19 mouse cellular contexts compared by ENCODE assay signal in the genomic region with DNA sequence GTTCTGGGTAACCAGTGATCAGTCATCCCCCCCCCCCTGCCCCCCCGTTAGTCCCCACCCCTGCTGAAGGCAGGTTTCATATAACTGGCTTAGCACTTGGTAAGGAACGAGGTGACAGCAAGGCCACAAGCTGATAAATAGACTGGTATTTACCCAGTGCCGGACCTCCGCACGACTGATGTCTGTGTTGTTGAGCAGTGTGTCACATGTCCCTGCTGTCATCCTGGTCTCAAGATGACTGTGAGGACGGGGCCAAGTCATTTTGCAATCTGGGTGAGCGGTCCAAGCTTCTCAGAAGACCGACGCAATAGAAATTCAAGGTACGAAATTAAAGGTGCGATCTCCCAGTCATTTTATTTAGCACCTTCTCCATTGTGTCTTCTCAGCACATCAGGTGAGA.
DNase-seq lines count a peak whose midpoint lies in the region; ATAC-seq and TF ChIP-seq lines count a peak whose summit lies in the region.
"Had no signal": no experiment of that assay in that cellular context is flagged by ENCODE, and none has a peak within 500 bp of the region (broad histone marks: within the 10 kb centered on the region; RNA-seq: fewer than 3 reads in every experiment).

No protein-coding gene starts in this region.

- WGBS in heart, embryonic 14.5 days, result 41% methylated on average over 11 of the region's 11 CpGs
- WGBS in heart, embryonic 12.5 days, result 61% methylated on average over 11 of the region's 11 CpGs
- WGBS in heart, postnatal 0 days, result 48% methylated on average over 11 of the region's 11 CpGs

- H3K4me3 ChIP-seq in heart, embryonic 14.5 days (ENCODE audit: control insufficient read depth in 1 of 2, insufficient read depth in 1 of 2, low read depth in 1 of 2, low read length in 2 of 2), result no peak overlapping the region
- no peak overlapping the region for H3K4me3 ChIP-seq in heart, embryonic 12.5 days
- H3K4me3 ChIP-seq in heart, postnatal 0 days (ENCODE audit: low read depth, low read length), result no peak overlapping the region
- H3K4me3 ChIP-seq: forebrain, embryonic 15.5 days; intestine, embryonic 15.5 days; myocyte had no signal

- TF ChIP-seq EP300 in heart, postnatal 0 days (IDR thresholded peaks at IDR 0.05; ENCODE audit: low read depth), result no peak

- H3K27ac ChIP-seq in heart, embryonic 14.5 days (replicated peaks in 1 of 2; ENCODE audit: control insufficient read depth in 1 of 2, insufficient read depth in 1 of 2, low read depth in 2 of 2, low read length in 2 of 2), result peak overlapping the region; percentile 15 to 54; a peak in 3 of 4 replicates
- no peak overlapping the region for H3K27ac ChIP-seq in heart, embryonic 12.5 days (ENCODE audit: poor library complexity, severe bottlenecking)
- H3K27ac ChIP-seq in heart, postnatal 0 days (ENCODE audit: low read depth), result no peak overlapping the region
- H3K27ac ChIP-seq: forebrain, embryonic 15.5 days; intestine, embryonic 15.5 days had no signal

- H3K4me2 ChIP-seq in heart, embryonic 14.5 days (ENCODE audit: low read length), result peak overlapping the region; percentile 48
- H3K4me2 ChIP-seq in heart, embryonic 12.5 days, result no peak overlapping the region
- H3K4me2 ChIP-seq in heart, postnatal 0 days (ENCODE audit: low read depth, low read length), result peak overlapping the region; percentile 37
- H3K4me2 ChIP-seq: forebrain, embryonic 15.5 days; intestine, embryonic 15.5 days had no signal

- H3K9me3 ChIP-seq in heart, embryonic 14.5 days (ENCODE audit: control insufficient read depth, low read length), result no peaks in the 10 kb centered on the region
- peaks cover 4% of the 10 kb centered on the region; the same call in 1 of the 2 replicates for H3K9me3 ChIP-seq in heart, embryonic 12.5 days (replicated peaks)
- no peaks in the 10 kb centered on the region for H3K9me3 ChIP-seq in heart, postnatal 0 days (replicated peaks; ENCODE audit: control insufficient read depth, low read length)
- H3K9me3 ChIP-seq: forebrain, embryonic 15.5 days; intestine, embryonic 15.5 days had no signal

- no peak for TF ChIP-seq CTCF in heart, postnatal 0 days (IDR thresholded peaks at IDR 0.05; ENCODE audit: low read depth)

- H3K9ac ChIP-seq in heart, embryonic 14.5 days (ENCODE audit: low read length), result no peak overlapping the region
- no peak overlapping the region for H3K9ac ChIP-seq in heart, embryonic 12.5 days
- no peak overlapping the region for H3K9ac ChIP-seq in heart, postnatal 0 days (replicated peaks; ENCODE audit: low read depth, low read length)
- H3K9ac ChIP-seq: forebrain, embryonic 15.5 days; intestine, embryonic 15.5 days had no signal

- H3K36me3 ChIP-seq in heart, embryonic 14.5 days (ENCODE audit: control insufficient read depth, insufficient read depth, low read length), result no peaks in the 10 kb centered on the region
- no peaks in the 10 kb centered on the region for H3K36me3 ChIP-seq in heart, embryonic 12.5 days
- H3K36me3 ChIP-seq in heart, postnatal 0 days (replicated peaks; ENCODE audit: control insufficient read depth, insufficient read depth, low read length), result no peaks in the 10 kb centered on the region
- H3K36me3 ChIP-seq: forebrain, embryonic 15.5 days; intestine, embryonic 15.5 days had no signal

- DNase-seq in adrenal gland, adult 8-10 months, result peak; percentile 23
- no peak for DNase-seq in adrenal gland, postnatal 4 days (ENCODE audit: low spot score in 2 of 2)
- no peak for DNase-seq in heart, postnatal 0 days (ENCODE audit: low spot score)
- DNase-seq in right cerebral cortex, postnatal 36 days (ENCODE audit: low spot score in 2 of 2), result no peak
- DNase-seq: cerebellum, adult 2 months; kidney, postnatal 4 days; liver; lung, adult 2 months; midbrain, embryonic 14.5 days; retina, postnatal 1 day; thymus, postnatal 36 days had no signal

- peaks cover 30 to 39% of the 10 kb centered on the region in 2 experiments for H3K4me1 ChIP-seq in heart, embryonic 14.5 days (ENCODE audit: control insufficient read depth in 2 of 2, insufficient read depth in 2 of 2, low read length in 2 of 2)
- peaks cover 35% of the 10 kb centered on the region for H3K4me1 ChIP-seq in heart, embryonic 12.5 days (replicated peaks)
- peaks cover 21% of the 10 kb centered on the region for H3K4me1 ChIP-seq in heart, postnatal 0 days (ENCODE audit: control insufficient read depth, insufficient read depth)

- H3K27me3 ChIP-seq in heart, embryonic 14.5 days (ENCODE audit: control insufficient read depth, insufficient read depth, low read length), result no peaks in the 10 kb centered on the region
- H3K27me3 ChIP-seq in heart, embryonic 12.5 days (replicated peaks), result no peaks in the 10 kb centered on the region
- no peaks in the 10 kb centered on the region for H3K27me3 ChIP-seq in heart, postnatal 0 days (ENCODE audit: control insufficient read depth, insufficient read depth, low read length)
- H3K27me3 ChIP-seq: forebrain, embryonic 15.5 days; intestine, embryonic 15.5 days; Patski had no signal

- ATAC-seq in heart, embryonic 14.5 days (ENCODE audit: insufficient number of reproducible peaks, insufficient read depth, low FRiP score, low read depth), result no peak
- ATAC-seq in heart, embryonic 12.5 days (ENCODE audit: insufficient number of reproducible peaks, low FRiP score), result no peak
- peak; percentile 34 for ATAC-seq in activated CD4-positive, CD25-positive, alpha-beta regulatory T cell, adult 4 months
- ATAC-seq in heart, postnatal 0 days (ENCODE audit: insufficient read depth, low read depth), result no peak
- no peak for ATAC-seq in erythroblast, adult 5-6 weeks (replicated peaks; ENCODE audit: low FRiP score, poor library complexity, severe bottlenecking)
- ATAC-seq: forebrain, embryonic 15.5 days; intestine, embryonic 15.5 days; Patski had no signal

Comparison
In these comparisons a context has a peak if more than half of its experiments do, and no peak if none do; other contexts are left out.
1. H3K27ac ChIP-seq: peak in heart, embryonic 14.5 days (2 of 2); none in heart, embryonic 12.5 days (single experiment) and heart, postnatal 0 days (single experiment).